Mouse (Mus musculus): Measurements from ENCODE around the gene Kif1a.
A peak's percentile ranks its signal among the peaks of the same experiment; 100 is the strongest.

Kif1a gene

DNA sequence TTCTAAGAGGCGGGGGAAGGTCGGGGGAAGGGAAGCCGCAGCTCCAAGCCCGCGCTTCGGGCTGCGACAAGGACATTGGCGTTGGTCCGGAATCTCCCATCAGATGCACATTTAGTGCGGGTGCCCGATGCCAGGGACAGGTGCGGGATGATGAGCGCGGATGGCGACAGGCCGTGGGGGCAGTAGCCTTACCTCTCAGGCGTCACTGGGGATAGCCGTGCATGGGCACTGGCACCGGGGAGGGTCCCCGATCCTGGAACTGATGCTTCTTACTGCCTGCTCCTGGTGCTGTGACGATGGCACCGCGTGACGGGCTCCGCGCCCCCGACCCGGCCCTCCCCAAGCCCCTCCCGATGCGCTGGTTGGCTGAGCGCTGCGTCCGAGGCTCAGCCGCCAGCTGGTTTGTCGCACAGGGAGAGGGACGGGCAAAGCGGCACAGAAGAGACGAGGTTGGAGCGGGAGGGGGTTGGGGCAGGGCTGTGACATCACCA, at the start of gene Kif1a:
TSS of gene Kif1a (minus strand) at position 381 of the 491 bp plus-strand sequence.
- DNase-seq (ENCODE audit: low read depth, low spot score): peak; percentile 72

DNA sequence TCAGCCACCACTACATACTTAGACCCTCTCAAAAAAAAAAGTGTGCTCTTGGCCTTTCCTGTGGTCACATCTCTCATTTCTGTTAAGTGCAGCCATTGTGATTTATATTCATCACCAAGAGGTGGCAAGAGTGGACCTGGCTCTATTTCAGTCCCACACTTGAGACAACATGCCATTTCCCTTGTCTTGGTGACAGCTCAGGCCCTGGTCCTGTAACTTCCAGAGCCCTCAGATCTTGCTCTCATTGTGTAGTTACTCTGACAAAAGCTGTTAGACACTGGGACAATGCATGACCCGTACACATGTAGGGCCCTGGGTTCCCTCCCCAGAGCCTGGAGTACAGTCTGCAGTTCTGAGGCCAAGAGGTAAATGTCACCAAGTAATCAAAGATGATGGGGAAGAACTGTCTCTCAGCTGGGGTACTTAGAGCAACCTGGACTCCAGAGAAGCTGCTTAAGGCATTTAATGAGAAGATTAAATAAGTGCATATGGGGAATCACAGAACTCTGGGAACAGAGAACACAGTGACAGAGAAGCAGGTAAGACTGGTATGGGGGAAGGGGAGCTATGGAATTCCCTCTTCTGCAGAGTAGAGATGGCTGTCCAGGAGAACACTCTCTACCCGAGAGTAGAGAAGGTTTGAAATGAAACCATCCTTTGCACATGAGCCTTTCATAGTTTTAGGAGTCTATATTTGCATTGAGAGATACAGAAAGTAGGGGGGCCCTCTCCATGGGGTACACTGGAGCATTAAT, 49.3 kb upstream of the Kif1a start:
- no peak for DNase-seq (ENCODE audit: low read depth, low spot score)

DNA sequence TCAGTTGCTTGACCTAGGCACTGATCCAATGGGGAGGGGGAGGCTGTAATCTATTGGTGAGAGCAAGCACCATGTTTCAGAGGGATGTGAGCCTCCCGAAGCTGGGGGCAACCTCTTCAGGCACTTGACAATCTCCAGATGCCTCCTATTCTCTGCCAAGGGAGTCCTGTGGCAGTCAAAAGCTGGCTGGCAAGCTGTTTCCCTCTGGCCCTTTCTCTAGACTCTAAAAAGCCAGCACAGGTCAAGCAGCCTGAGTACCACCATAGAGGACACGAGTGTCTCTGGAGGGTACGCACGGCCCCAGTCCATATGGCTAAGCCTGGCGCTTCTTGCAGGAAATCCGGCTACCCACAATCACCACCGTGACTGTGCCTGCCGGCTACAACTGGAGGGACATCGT, 42.4 kb upstream of the Kif1a start:
- DNase-seq (ENCODE audit: low read depth, low spot score): no peak

DNA sequence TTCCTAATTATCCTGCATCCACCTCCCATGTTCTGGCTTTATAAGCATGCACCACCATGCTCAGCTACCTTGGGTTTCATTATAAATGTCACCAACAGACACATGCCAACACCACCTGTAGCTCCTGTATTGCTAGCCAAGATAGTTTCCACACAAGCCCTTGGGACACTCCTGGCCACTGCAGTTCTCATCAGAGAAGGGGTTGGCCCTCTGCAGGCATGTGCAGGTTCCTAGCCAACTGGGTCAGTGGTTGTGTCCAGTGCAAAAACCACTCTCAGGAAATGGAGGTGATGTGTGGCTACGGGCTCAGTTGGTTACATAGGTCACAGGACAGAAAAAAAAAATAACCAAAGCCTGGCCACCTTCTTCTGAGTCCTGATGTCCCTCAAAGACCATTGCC, 41.1 kb upstream of the Kif1a start:
- DNase-seq (ENCODE audit: low read depth, low spot score): no peak

DNA sequence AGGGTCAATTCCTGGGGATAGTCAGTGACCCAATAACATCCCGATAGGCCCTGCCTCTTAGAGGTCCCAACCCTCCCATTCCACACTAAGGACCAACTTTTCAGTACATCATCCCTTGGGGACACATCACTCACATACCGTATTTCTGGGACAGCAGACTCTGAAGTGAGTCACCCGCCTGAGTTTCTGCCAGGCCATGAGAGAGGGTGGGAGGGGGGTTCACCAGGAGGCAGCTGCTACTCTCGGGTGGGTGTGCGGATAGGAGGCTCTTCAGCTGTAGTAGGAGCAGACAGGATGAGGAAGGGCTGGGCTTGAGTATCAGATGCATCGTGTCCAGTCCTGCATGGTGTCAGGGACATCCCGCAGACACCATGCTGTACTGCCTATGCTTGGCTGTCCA, 38.0 kb upstream of the Kif1a start:
- no peak for DNase-seq (ENCODE audit: low read depth, low spot score)

DNA sequence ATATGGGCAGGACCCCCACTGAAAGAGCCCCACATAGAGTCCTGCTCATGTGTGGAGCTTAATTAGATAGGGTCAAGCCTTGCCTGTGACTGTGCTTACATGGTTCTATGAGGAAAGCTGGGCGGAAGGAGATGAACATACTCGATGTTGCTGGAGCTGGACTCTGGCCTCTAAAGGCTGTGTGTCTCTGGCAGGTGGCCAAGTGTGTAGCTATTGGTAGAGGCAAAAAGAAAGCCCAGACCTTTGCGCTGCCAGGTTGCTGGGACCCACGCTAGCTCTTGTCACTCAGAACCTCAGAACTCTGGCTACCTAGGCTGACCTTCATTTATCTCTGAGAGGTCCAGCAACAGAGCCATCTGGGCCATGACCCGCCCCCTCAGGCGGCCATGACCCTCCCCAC, 36.8 kb upstream of the Kif1a start:
- DNase-seq (ENCODE audit: low read depth, low spot score): no peak

DNA sequence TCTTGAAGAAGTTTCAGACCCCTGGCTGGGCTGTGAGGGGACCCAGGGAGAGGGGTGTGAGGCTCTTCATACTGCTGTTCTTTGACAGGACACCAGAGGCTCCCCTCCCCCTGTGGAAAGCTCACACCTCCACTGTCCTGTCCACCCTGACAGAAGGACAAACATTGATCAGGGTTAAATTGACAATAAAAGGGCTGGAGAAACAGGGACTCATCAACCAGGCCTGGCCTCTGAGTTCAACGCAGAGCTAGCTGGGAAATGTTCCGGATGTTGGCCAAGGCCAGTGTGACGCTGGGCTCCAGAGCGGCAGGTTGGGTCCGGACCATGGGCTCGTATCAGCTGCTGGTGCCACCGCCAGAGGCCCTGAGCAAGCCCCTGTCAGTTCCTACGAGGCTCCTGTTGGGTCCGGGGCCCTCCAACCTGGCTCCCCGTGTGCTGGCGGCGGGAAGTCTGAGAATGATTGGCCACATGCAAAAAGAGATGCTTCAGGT, 33.3 kb upstream of the Kif1a start, which contains the start of gene Agxt:
TSS of gene Agxt (plus strand) at position 205 of the 491 bp plus-strand sequence.
- no peak for DNase-seq (ENCODE audit: low read depth, low spot score)

DNA sequence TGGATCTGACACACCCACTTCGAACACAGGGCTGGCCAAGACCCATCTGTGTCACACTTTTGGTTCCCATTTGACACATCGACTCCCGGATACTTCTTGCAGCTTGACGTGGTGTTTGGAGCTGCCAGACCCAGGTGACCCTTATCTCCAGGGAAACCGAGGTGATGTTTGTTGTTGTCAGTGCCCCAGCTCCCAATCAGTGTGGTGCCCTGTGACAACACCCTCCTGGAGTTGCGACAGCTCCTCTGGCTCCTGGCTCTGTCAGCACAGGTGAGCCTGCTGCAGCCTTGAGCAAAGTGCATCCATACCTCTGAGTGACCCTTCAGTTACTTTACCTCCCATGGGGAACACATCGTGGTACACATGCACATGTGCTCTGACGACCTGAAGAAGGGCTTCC, 30.9 kb upstream of the Kif1a start:
- no peak for DNase-seq (ENCODE audit: low read depth, low spot score)

DNA sequence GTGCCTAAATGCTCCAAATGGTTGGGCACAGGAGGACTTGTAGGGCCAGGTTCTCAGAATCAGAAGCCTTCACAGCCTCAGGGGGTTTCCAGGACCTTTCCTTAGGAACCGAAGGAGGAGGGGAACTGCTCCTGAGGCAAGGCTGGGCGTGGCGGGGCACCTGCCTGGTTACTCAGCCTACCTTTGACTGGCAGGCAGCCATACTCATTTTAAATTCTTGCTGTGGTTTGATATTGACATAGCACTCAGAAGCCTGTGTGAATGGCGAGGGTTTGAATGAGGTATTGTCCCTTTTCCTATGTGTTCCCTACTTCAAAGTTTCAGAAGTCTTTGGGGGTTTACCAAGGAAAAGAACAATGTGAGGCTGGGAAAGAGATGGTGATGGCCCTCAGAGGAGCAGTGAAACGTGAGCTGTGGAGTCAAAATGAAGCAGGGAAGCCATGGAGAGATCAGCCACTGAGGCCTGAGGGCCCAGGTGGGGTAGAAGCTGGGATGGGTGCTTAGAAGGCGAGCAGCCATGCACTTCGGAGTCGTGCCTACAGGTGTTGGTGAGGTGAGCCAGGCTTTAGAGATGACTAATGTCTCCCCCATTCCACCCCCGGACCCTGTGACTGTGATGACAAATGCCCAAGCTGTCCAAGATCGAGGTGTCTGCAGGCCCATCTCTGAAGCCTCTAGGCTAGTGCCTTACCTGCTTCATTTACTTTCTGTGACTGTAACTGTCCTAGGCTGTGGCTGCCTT, 28.7 kb upstream of the Kif1a start:
- DNase-seq (ENCODE audit: low read depth, low spot score): no peak

DNA sequence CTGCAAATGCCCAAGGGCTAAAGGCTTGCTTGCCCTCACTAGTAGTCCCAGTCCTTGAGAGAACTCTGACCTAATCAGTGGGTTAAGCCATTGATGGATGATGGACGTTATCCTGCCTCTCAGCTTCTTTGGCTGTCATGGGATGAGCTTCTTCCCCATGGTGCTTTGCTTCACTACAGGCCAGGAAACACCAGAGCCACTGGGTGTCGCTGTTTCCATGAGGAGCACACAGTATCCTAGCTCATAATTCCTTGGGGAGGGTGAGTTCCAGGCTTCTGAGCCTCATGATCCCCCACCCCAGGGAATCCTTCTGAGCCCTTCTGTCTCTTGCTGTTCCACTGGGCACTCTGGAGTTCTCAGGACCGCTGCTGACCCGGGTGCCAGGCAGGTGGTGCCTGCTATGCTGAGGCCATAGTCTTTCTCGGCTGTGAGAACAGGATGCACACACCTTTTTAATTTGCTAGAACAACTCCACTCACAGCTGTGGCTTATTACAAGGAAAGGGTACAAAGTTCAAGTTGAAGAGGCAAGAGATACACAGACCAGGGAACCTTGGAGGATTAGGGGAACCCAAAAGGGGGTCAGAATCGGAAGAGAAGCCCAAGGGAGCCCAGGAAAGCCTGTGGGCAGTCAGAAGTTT, 27.1 kb upstream of the Kif1a start:
- peak; percentile 85 for DNase-seq (ENCODE audit: low read depth, low spot score)

DNA sequence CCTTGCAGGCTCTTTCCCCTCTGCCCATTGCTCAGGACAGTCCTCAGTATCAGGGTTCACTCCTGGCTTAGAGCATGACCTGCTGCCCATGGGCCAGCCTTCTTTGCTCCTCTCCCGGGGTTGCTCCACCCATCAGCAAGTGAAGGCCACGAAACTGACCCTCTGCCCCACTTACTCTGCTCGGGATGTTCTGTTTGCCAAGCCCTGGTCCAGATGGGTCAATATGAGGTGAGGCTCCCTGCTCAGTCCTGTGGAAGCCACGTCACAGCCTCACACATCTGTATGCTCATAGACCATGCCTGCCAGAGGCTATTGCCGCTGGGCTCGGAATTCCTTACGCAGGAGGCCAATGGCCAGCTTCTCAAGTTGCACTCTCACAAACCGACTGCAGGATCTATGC, 26.5 kb upstream of the Kif1a start:
- no peak for DNase-seq (ENCODE audit: low read depth, low spot score)

DNA sequence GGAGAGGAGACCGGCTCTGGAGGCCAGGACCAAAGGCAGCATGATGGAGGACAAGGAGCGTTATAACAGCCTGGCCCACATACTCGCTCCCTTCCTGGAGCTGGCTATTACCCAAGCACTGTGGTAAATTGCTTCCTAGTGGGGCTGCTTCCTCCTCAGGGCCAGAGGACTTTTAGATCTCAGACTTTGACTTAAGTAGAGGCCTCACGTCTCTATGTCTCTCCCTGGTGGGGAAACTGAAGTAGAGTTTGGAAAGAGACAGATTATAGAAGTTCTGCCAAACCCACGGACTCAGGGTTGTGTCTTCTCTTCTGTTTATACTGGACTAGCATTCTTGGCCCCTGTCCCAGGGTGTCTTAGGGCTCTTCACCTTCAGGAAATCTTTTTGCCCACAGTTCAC, 23.5 kb upstream of the Kif1a start:
- no peak for DNase-seq (ENCODE audit: low read depth, low spot score)

DNA sequence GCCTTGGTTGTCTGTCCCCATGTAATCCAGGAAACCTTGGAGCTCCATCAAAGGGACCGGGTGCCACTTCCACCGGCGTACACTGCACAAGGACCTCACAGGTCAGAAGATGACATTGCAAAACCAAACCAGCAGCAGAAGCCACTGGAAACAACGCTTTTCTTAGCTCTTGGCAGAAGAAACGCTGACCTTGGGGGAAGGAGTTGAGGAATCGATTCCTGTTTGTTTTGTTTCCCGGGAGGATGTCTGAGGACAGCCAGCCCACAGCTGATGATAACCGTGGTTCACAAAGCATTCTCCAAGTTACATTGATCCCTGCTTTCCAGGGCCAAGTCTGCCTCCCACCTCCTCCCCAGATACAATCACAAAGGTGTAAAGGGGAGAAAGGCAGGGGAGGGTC, 22.3 kb upstream of the Kif1a start:
- no peak for DNase-seq (ENCODE audit: low read depth, low spot score)

DNA sequence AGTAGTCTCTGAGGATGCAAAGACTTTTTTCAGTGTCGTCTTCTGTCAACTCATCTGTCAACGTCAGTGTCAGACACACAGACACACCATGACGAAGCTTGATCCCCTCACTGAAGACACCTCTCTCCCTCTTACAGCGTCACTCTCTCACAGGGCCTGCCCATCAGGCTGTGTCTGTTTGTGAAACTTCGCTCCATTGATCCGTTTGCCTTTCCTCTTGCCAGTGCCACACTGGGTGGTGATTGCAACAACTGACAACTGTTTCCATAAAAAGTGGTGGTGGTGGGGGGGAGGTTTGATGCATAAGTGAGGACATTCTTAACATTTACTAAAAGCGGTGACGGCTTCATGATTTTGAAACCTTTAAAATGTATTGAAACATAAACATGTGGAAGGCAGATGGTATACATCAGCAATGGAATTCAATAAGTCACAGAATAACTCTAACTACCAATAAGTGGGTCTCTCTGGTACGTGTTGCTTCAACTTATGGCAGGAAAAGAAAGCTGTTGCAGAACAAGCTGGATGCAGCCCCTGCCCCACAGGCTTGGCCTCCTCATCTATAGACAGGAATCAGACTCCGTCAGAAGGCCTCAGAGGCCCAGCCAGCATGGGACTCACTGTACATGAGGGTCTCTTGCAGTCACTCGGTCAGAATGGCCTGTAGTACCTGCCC, 21.6 kb upstream of the Kif1a start:
- no peak for DNase-seq (ENCODE audit: low read depth, low spot score)

DNA sequence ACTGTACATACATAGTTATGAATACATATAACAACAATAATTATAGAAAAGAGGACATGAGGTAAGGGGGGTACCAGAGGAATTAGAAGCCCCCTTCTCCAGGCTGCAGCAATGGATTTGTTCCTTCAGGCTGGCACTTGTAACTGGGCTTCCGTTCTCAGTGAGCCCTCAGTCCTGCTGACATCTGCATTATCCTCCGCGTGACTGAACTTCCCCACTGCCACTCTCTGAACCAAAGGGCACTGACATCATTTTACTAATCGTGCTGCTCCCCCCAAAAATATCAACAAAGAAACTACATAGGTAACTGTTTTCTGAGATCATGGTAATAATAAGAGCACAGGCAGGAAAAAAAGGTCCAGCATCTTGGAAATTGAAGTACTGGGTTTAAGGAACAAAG, 17.1 kb upstream of the Kif1a start:
- DNase-seq (ENCODE audit: low read depth, low spot score): no peak

DNA sequence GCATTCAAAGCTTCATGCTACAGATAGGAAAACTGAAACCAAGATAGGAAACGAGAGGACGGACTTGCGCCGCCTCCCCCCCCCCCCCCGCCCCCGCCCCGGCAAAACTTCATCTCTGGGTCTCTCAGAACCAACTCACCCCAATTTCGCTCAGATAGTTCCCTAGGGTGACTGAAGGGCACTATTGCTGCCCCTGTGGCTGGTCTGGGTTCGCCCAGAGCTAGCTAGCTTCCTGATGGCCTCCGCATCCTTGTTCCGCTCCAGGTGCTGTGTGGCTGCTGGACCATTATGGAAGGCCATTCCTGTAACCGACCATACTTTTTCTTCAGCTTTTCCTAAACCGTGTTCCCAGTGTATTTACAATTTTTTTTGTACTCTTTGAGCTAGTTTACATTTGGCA, 13.7 kb upstream of the Kif1a start:
- DNase-seq (ENCODE audit: low read depth, low spot score): no peak

DNA sequence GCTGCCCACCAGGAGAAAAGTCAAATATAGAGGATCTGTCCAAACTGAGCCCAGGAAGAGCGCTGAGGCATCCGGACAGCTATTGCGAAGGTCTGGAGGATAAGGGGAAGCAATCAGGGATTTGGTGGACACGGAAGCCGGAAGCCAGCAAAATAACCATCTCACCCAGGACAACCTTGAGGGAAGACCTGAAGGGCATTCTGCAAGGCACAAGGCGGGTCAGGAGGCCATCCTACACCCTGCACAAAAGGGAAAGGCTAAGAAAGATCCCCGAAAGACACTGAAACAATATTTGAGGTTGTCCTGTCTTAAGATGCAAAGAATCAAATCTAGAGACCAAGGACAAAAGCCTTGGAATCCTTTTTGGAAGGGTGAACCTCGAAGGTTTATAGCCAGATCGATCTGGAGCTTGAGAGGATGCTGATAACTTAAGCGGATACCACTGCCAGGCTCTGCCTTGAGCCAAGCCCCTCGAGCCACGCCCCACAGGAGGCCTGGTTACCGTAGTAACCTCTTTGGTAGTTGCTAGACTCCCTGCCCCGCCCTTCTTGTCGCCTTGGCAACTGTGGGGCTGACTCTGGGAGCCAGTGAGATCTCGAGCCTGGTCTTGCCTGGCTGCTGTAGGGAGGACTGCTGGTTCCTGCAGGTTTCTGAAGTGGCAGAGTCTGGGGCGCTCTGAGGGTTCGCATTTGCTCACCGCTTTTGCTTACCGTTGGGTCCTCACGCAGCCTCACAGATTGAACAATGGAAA, 13.1 kb upstream of the Kif1a start:
- DNase-seq (ENCODE audit: low read depth, low spot score): peak; percentile 82

DNA sequence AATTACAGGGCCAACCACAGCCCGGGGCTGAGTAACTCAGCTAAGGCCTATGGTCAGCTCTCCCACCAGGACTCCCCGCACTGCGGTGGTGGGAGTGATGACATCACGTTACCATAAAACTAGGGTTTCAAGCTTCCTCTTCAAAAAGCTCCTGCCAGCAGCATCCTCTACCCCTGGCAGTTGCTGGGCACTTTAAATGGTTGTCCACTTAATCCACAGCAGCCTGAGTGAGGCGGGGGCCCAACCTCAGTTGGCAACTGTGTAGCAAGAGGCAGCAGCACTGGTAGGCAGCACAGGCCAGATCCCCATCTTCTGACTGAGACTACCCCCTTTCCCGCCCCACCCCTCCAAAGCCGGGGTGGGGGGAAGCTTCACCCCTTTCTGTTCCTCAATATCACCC, 949 bp upstream of the Kif1a start:
- no peak for DNase-seq (ENCODE audit: low read depth, low spot score)

DNA sequence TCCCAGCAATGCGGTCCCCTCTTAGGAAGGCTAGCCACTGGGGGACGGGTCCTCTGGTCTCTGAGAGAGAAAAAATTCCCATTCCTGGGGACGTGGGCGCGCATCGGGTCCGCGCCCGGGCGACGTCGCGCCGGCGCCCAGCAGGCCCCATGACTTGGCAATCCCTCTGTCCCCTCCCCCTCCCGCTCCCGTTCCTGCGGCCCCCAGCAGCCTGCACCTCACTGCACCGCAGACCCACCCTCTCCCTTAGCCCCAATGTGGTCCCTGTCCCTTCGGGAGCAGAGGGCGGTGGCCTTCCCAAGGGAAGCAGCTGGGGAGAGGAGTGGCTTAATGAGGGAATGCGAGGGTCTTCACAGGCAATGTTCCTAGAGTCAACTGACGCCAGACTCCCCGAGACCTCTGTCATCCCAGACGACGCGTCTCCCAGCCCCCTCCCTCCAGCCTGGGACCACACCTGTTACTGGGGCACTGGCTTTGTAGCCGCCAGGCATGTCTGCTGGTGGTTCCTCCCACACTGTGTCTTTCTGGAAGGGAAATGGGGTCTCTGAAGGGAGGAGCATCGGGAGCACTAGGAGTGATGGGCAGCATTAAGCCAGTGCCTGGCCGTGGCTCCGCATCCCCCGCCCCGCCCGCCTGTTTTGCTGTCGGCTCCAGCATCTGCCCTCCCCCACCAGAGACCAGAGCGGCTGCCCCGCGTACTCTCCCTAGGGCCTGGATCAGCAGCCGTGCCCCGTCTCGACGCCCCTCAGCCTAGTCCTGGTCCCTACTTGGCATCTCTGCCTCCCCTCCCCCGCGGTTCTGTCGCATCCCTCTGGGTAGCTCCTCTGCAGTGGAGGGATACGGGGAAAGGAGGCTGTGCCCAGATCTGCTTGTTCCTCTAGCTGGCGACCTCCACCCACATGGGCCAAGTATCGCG, 917 bp downstream of the Kif1a start:
- no peak for DNase-seq (ENCODE audit: low read depth, low spot score)

DNA sequence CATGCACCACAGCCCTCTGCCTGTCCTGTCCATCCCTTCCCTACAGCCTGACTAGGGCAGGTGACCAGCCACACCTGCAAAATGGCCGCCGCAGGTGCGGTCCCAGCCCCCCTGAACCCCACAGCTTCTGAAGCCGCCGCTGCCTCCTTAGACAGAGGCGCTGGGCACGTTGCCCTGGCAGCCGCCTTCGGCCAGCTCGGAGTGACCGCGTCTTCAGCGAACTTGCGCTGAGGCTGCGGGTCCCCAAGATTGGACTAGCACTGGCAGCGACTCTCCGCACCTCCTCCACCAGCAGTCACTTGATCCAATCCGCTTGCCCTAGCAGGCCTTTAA, 1.5 kb downstream of the Kif1a start:
- peak; percentile 53 for DNase-seq (ENCODE audit: low read depth, low spot score)

Data from retina, postnatal 7 days (tissue).